Mouse (Mus musculus): ENCODE measurements at regions not wholly inside any gene's neighbourhood (a gene's known extent, or its start where the extent isn't known, plus 50 kb on each side); places are given as distances from the start of the nearest gene placed in this dataset.

DNA sequence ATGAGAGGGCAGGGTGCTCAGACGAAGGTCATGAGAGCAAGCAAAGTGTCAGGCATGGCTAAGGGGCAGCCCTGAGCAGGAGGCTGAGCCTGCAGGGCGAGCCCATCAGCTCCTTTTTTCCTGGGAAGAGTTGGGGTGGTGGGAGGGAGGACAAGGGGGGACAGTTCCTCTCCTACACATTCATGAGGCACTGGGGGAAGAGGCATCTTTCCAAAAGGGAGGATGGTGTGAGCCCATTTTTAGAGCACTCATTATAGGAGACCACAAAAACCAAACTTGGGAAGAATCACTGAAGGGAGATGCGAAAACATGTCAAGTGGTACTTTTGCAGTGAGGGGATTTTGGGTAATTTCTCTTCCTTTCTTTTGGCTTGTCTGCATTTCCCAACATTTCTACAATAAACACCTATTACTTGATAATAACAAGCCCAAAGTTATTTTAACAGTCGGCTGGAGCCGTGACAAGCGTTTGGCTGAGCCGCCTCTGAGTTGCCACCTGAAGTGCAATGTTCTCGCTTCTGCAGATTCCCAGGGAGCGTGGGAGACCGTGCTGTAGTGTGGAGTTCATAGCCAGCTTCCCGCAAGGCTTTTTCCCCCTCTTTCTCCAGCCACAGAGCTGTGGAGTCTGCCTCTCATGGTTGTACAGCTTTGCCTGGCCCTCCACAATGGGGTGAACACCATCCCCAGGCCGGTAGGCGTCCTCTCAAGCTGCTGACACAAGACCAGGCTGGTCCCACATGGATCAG lies 136.9 kb upstream of the Kcnab2 start:
- no peak for TF ChIP-seq CTCF (IDR thresholded peaks at IDR 0.05; ENCODE audit: low read depth, low read length)
- no peak for TF ChIP-seq POLR2A (IDR thresholded peaks at IDR 0.05; ENCODE audit: extremely low read depth, insufficient read depth, low read length)

Data from liver, adult 2 months (tissue).